Mouse (Mus musculus) small intestine, adult 2 months (tissue): ENCODE results near the gene Zfp1. TPM values are rescaled to one million over a fixed set of nuclear protein-coding genes. Genes with fewer than 3 reads are reported as not detected.

Experiments used
- H3K27ac ChIP-seq: fragments of 200-500 bp; 2 replicates; pipeline ENCODE4 v1.5.1; 2012; ENCODE audit warnings: low read depth, low read length, control low read depth, inconsistent platforms; ENCODE audit not compliant: insufficient read depth
- H3K27me3 ChIP-seq: fragments of 200-500 bp; 2 replicates; pipeline ENCODE4 v1.6.1; 2012; ENCODE audit warnings: mild to moderate bottlenecking, moderate library complexity, low read length, inconsistent platforms; ENCODE audit not compliant: control insufficient read depth, insufficient read depth
- H3K36me3 ChIP-seq: fragments of 200-500 bp; 2 replicates; pipeline ENCODE4 v1.6.1; 2012; ENCODE audit warnings: mild to moderate bottlenecking, low read length, control low read depth, inconsistent platforms; ENCODE audit not compliant: control insufficient read depth, insufficient read depth
- H3K4me1 ChIP-seq: fragments of 200-500 bp; 2 replicates; pipeline ENCODE4 v1.6.1; 2012; ENCODE audit warnings: low read length, inconsistent platforms, mixed read lengths; ENCODE audit not compliant: control insufficient read depth, insufficient read depth, insufficient read length
- H3K4me3 ChIP-seq: fragments of 200-500 bp; 2 replicates; pipeline ENCODE4 v1.5.1; 2012; ENCODE audit warnings: low read depth, mild to moderate bottlenecking, control low read depth, inconsistent platforms, low read length, moderate library complexity
- CTCF ChIP-seq: fragments of 200-500 bp; IDR thresholded peaks from 2 replicates; pipeline ENCODE4 v1.5.1; 2012; ENCODE audit warnings: low read depth, mild to moderate bottlenecking, control low read depth, inconsistent platforms, low read length, moderate library complexity, mixed read lengths; ENCODE audit not compliant: insufficient replicate concordance, insufficient read length; ENCODE audit errors: extremely low read depth
- POLR2A ChIP-seq: fragments of 200-500 bp; IDR thresholded peaks from 2 replicates; pipeline ENCODE4 v1.6.1; 2012; ENCODE audit warnings: low read depth, mild to moderate bottlenecking, control low read depth, inconsistent platforms, low read length, moderate library complexity
- WGBS: fragments of 180-500 bp; shearing (Covaris S2); methylation state at CpG from one replicate; pipeline ENCODE4 v1.1.7; 2018; 5-methylcytosine and 5-hydroxymethylcytosine counted together
- polyA plus RNA-seq: library from polyadenylated mRNA; depleted of rRNA; stranded (reverse); fragments of >200 nt; gene quantifications from 2 replicates; pipeline ENCODE4 v1.2.3, GENCODE M21; 2012

Zfp1 gene
- polyA plus RNA-seq, 1 experiment: 1.6 TPM

- H3K27ac ChIP-seq: no peak overlapping the region
- TF ChIP-seq CTCF: no peak
- no peak for TF ChIP-seq POLR2A
- 93% methylated on average over 7 of the region's 7 CpGs for WGBS
- H3K36me3 ChIP-seq: no peaks in the 10 kb centered on the region
- H3K4me3 ChIP-seq: no peak overlapping the region
- H3K27me3 ChIP-seq: no peaks in the 10 kb centered on the region
- H3K4me1 ChIP-seq: no peaks in the 10 kb centered on the region
Measured at GRCm38 (mm10) chr8:111678848-111679247, 35.6 kb downstream of the Zfp1 start.

GRCm38 (mm10) chr8:111680423-111681028, 37.3 kb downstream of the Zfp1 start:
- no peak overlapping the region for H3K4me3 ChIP-seq
- no peaks in the 10 kb centered on the region for H3K27me3 ChIP-seq
- H3K36me3 ChIP-seq: no peaks in the 10 kb centered on the region
- 52% methylated on average over 17 of the region's 17 CpGs for WGBS
- H3K27ac ChIP-seq: no peak overlapping the region
- H3K4me1 ChIP-seq: no peaks in the 10 kb centered on the region
- TF ChIP-seq CTCF: no peak
- TF ChIP-seq POLR2A: no peak

- no peak for TF ChIP-seq POLR2A
- no peak for TF ChIP-seq CTCF
- H3K27ac ChIP-seq: no peak overlapping the region
- H3K36me3 ChIP-seq: no peaks in the 10 kb centered on the region
- 64% methylated on average over 11 of the region's 11 CpGs for WGBS
- H3K27me3 ChIP-seq: no peaks in the 10 kb centered on the region
- no peak overlapping the region for H3K4me3 ChIP-seq
- no peaks in the 10 kb centered on the region for H3K4me1 ChIP-seq
Measured at GRCm38 (mm10) chr8:111681153-111681552, 38.0 kb downstream of the Zfp1 start.

GRCm38 (mm10) chr8:111682521-111682920, 39.3 kb downstream of the Zfp1 start:
- TF ChIP-seq CTCF (no peak), POLR2A (no peak)
- 41% methylated on average over 9 of the region's 9 CpGs for WGBS

GRCm38 (mm10) chr8:111686881-111687280, 43.7 kb downstream of the Zfp1 start:
- TF ChIP-seq POLR2A (no peak), CTCF (no peak)
- Histone ChIP-seq H3K27me3 (no peaks in the 10 kb centered on the region), H3K36me3 (no peaks in the 10 kb centered on the region), H3K4me3 (no peak overlapping the region), H3K27ac (no peak overlapping the region), H3K4me1 (no peaks in the 10 kb centered on the region)
- WGBS: 79% methylated on average over 13 of the region's 13 CpGs

More at GRCm38 (mm10) chr8:111682521-111682920, 39.3 kb downstream of the Zfp1 start:
- H3K36me3 ChIP-seq: no peaks in the 10 kb centered on the region
- no peaks in the 10 kb centered on the region for H3K27me3 ChIP-seq
- H3K4me1 ChIP-seq: no peaks in the 10 kb centered on the region
- H3K27ac ChIP-seq: no peak overlapping the region
- no peak overlapping the region for H3K4me3 ChIP-seq

GRCm38 (mm10) chr8:111690960-111691445, 47.8 kb downstream of the Zfp1 start, which contains the start of gene Ctrb1:
Gene Ctrb1 (minus strand): TSS chr8:111691010.
- no peak within 1 kb of the TSS for H3K4me3 ChIP-seq
- no peaks in the 10 kb centered on the region for H3K36me3 ChIP-seq
- no peak within 1 kb of the TSS for H3K27ac ChIP-seq
- H3K27me3 ChIP-seq: no peaks in the 10 kb centered on the region
- TF ChIP-seq POLR2A (no peak), CTCF (no peak)
- H3K4me1 ChIP-seq: no peaks in the 10 kb centered on the region
- 76% methylated on average over 2 of the region's 2 CpGs for WGBS

GRCm38 (mm10) chr8:111693261-111693741, 50.1 kb downstream of the Zfp1 start:
- H3K27me3 ChIP-seq: no peaks in the 10 kb centered on the region

More at GRCm38 (mm10) chr8:111693261-111693741, 50.1 kb downstream of the Zfp1 start:
- no peaks in the 10 kb centered on the region for H3K4me1 ChIP-seq
- TF ChIP-seq CTCF: no peak
- no peak for TF ChIP-seq POLR2A
- H3K36me3 ChIP-seq: no peaks in the 10 kb centered on the region
- no peak overlapping the region for H3K27ac ChIP-seq
- 28% methylated on average over 6 of the region's 6 CpGs for WGBS
- no peak overlapping the region for H3K4me3 ChIP-seq
